Mouse (Mus musculus): ENCODE measurements around the gene Foxp2. TPM values are rescaled to one million over a fixed set of nuclear protein-coding genes. Genes with fewer than 3 reads are reported as not detected.

Foxp2 gene
- polyA plus RNA-seq, 1 experiment: not detected

- Histone ChIP-seq H3K4me1 (ENCODE audit: control insufficient read depth, insufficient read depth, low read length) (no peaks in the 10 kb centered on the region), H3K4me3 (ENCODE audit: insufficient read depth, low read depth, low read length) (no peak overlapping the region), H3K27ac (ENCODE audit: insufficient read depth, low read depth, low read length) (no peak overlapping the region)
- TF ChIP-seq CTCF (IDR thresholded peaks at IDR 0.05; ENCODE audit: insufficient read depth, low read depth, low read length) (no peak), POLR2A (IDR thresholded peaks at IDR 0.05; ENCODE audit: insufficient read depth, low read depth, low read length) (no peak)
- WGBS: 27% methylated on average over 1 of the region's 1 CpGs
Measured at GRCm38 (mm10) chr6:15299279-15299678, 398.1 kb downstream of the Foxp2 start.

- Histone ChIP-seq H3K4me3 (ENCODE audit: insufficient read depth, low read depth, low read length) (no peak overlapping the region), H3K4me1 (ENCODE audit: control insufficient read depth, insufficient read depth, low read length) (peaks cover 2% of the 10 kb centered on the region; the same call in 1 of the 2 replicates), H3K27ac (ENCODE audit: insufficient read depth, low read depth, low read length) (no peak overlapping the region)
- TF ChIP-seq POLR2A (IDR thresholded peaks at IDR 0.05; ENCODE audit: insufficient read depth, low read depth, low read length) (no peak), CTCF (IDR thresholded peaks at IDR 0.05; ENCODE audit: insufficient read depth, low read depth, low read length) (no peak)
- 21% methylated on average over 5 of the region's 5 CpGs for WGBS
Measured at GRCm38 (mm10) chr6:15310671-15311070, 409.5 kb downstream of the Foxp2 start.

GRCm38 (mm10) chr6:15316948-15317347 is 415.8 kb downstream of the Foxp2 start:
- TF ChIP-seq CTCF (IDR thresholded peaks at IDR 0.05; ENCODE audit: insufficient read depth, low read depth, low read length): no peak
- TF ChIP-seq POLR2A (IDR thresholded peaks at IDR 0.05; ENCODE audit: insufficient read depth, low read depth, low read length): no peak
- Histone ChIP-seq H3K27ac (ENCODE audit: insufficient read depth, low read depth, low read length) (no peak overlapping the region), H3K4me1 (ENCODE audit: control insufficient read depth, insufficient read depth, low read length) (no peaks in the 10 kb centered on the region), H3K4me3 (ENCODE audit: insufficient read depth, low read depth, low read length) (no peak overlapping the region)
- 93% methylated on average over 2 of the region's 2 CpGs for WGBS

- H3K4me1 ChIP-seq (ENCODE audit: control insufficient read depth, insufficient read depth, low read length): no peaks in the 10 kb centered on the region
- 97% methylated on average over 2 of the region's 2 CpGs for WGBS
- TF ChIP-seq CTCF (IDR thresholded peaks at IDR 0.05; ENCODE audit: insufficient read depth, low read depth, low read length): no peak
- TF ChIP-seq POLR2A (IDR thresholded peaks at IDR 0.05; ENCODE audit: insufficient read depth, low read depth, low read length): no peak
- H3K4me3 ChIP-seq (ENCODE audit: insufficient read depth, low read depth, low read length): no peak overlapping the region
- H3K27ac ChIP-seq (ENCODE audit: insufficient read depth, low read depth, low read length): no peak overlapping the region
Measured at GRCm38 (mm10) chr6:15318343-15318742, 417.2 kb downstream of the Foxp2 start.

- Histone ChIP-seq H3K27ac (ENCODE audit: insufficient read depth, low read depth, low read length) (no peak overlapping the region), H3K4me1 (ENCODE audit: control insufficient read depth, insufficient read depth, low read length) (no peaks in the 10 kb centered on the region), H3K4me3 (ENCODE audit: insufficient read depth, low read depth, low read length) (no peak overlapping the region)
- TF ChIP-seq CTCF (IDR thresholded peaks at IDR 0.05; ENCODE audit: insufficient read depth, low read depth, low read length) (no peak), POLR2A (IDR thresholded peaks at IDR 0.05; ENCODE audit: insufficient read depth, low read depth, low read length) (no peak)
- 55% methylated on average over 2 of the region's 2 CpGs for WGBS
Measured at GRCm38 (mm10) chr6:15321551-15321974, 420.4 kb downstream of the Foxp2 start.

GRCm38 (mm10) chr6:15323099-15323498 is 421.9 kb downstream of the Foxp2 start:
- no peaks in the 10 kb centered on the region for H3K4me1 ChIP-seq (ENCODE audit: control insufficient read depth, insufficient read depth, low read length)
- H3K27ac ChIP-seq (ENCODE audit: insufficient read depth, low read depth, low read length): no peak overlapping the region
- H3K4me3 ChIP-seq (ENCODE audit: insufficient read depth, low read depth, low read length): no peak overlapping the region
- no peak for TF ChIP-seq POLR2A (IDR thresholded peaks at IDR 0.05; ENCODE audit: insufficient read depth, low read depth, low read length)
- TF ChIP-seq CTCF (IDR thresholded peaks at IDR 0.05; ENCODE audit: insufficient read depth, low read depth, low read length): no peak

- H3K4me1 ChIP-seq (ENCODE audit: control insufficient read depth, insufficient read depth, low read length): no peaks in the 10 kb centered on the region
- 53% methylated on average over 3 of the region's 3 CpGs for WGBS
Measured at GRCm38 (mm10) chr6:15347705-15348104, 446.6 kb downstream of the Foxp2 start.

GRCm38 (mm10) chr6:15355852-15356251 is 454.7 kb downstream of the Foxp2 start:
- Histone ChIP-seq H3K4me1 (ENCODE audit: control insufficient read depth, insufficient read depth, low read length) (no peaks in the 10 kb centered on the region), H3K4me3 (ENCODE audit: insufficient read depth, low read depth, low read length) (no peak overlapping the region), H3K27ac (ENCODE audit: insufficient read depth, low read depth, low read length) (no peak overlapping the region)
- 90% methylated on average over 4 of the region's 4 CpGs for WGBS
- TF ChIP-seq CTCF (IDR thresholded peaks at IDR 0.05; ENCODE audit: insufficient read depth, low read depth, low read length) (no peak), POLR2A (IDR thresholded peaks at IDR 0.05; ENCODE audit: insufficient read depth, low read depth, low read length) (no peak)

More at GRCm38 (mm10) chr6:15347705-15348104, 446.6 kb downstream of the Foxp2 start:
- TF ChIP-seq CTCF (IDR thresholded peaks at IDR 0.05; ENCODE audit: insufficient read depth, low read depth, low read length) (no peak), POLR2A (IDR thresholded peaks at IDR 0.05; ENCODE audit: insufficient read depth, low read depth, low read length) (no peak)
- H3K4me3 ChIP-seq (ENCODE audit: insufficient read depth, low read depth, low read length): no peak overlapping the region
- H3K27ac ChIP-seq (ENCODE audit: insufficient read depth, low read depth, low read length): no peak overlapping the region

- 79% methylated on average over 8 of the region's 8 CpGs for WGBS
- TF ChIP-seq CTCF (IDR thresholded peaks at IDR 0.05; ENCODE audit: insufficient read depth, low read depth, low read length) (no peak), POLR2A (IDR thresholded peaks at IDR 0.05; ENCODE audit: insufficient read depth, low read depth, low read length) (no peak)
- no peak overlapping the region for H3K27ac ChIP-seq (ENCODE audit: insufficient read depth, low read depth, low read length)
- no peaks in the 10 kb centered on the region for H3K4me1 ChIP-seq (ENCODE audit: control insufficient read depth, insufficient read depth, low read length)
- no peak overlapping the region for H3K4me3 ChIP-seq (ENCODE audit: insufficient read depth, low read depth, low read length)
Measured at GRCm38 (mm10) chr6:15370281-15370680, 469.1 kb downstream of the Foxp2 start.

- no peak for TF ChIP-seq CTCF (IDR thresholded peaks at IDR 0.05; ENCODE audit: insufficient read depth, low read depth, low read length)
- TF ChIP-seq POLR2A (IDR thresholded peaks at IDR 0.05; ENCODE audit: insufficient read depth, low read depth, low read length): no peak
- H3K4me1 ChIP-seq (ENCODE audit: control insufficient read depth, insufficient read depth, low read length): no peaks in the 10 kb centered on the region
- no peak overlapping the region for H3K4me3 ChIP-seq (ENCODE audit: insufficient read depth, low read depth, low read length)
- H3K27ac ChIP-seq (ENCODE audit: insufficient read depth, low read depth, low read length): no peak overlapping the region
- WGBS: 72% methylated on average over 4 of the region's 4 CpGs
Measured at GRCm38 (mm10) chr6:15370827-15371226, 469.7 kb downstream of the Foxp2 start.
